Mouse (Mus musculus): ENCODE measurements at regions not wholly inside any gene's neighbourhood (a gene's known extent, or its start where the extent isn't known, plus 50 kb on each side); places are given as distances from the start of the nearest gene placed in this dataset.

- TF ChIP-seq CTCF (IDR thresholded peaks at IDR 0.05; ENCODE audit: borderline replicate concordance, extremely low read depth, insufficient read depth, insufficient read length) (no peak), POLR2A (IDR thresholded peaks at IDR 0.05; ENCODE audit: borderline replicate concordance, extremely low read depth, insufficient read depth, insufficient read length, poor library complexity, severe bottlenecking) (no peak)
These were observed 132.2 kb downstream of the Zbtb18 start for GRCm38 (mm10) chr1:177574312-177574711.

Data from brain, embryonic 14.5 days (tissue).